Mouse (Mus musculus) kidney, postnatal 0 days (tissue): Measurements from ENCODE around the gene Tmod2. TPM values are rescaled to one million over a fixed set of nuclear protein-coding genes. Genes with fewer than 3 reads are reported as not detected.
A peak's percentile ranks its signal among the peaks of the same experiment; 100 is the strongest.
"Not testable (repeated sequence)": the region's sequence is repeated elsewhere in the genome, so short reads cannot be mapped to it uniquely, and the experiment has no call there.

Source experiments
- ATAC-seq: fragments of 200-750 bp; cut with Nextera tagmentation; replicated peaks from 2 replicates; pipeline ENCODE4 v1.8.0; 2017; ENCODE audit warnings: low read depth, moderate number of reproducible peaks, moderate TSS enrichment, moderate library complexity; ENCODE audit not compliant: low FRiP score
- DNase-seq: peaks from one replicate; pipeline ENCODE4 v3.0.0-alpha.2; 2016; ENCODE audit warnings: low spot score
- H3K27ac ChIP-seq: fragments of 300-500 bp; sonication (generic); 2 replicates; pipeline ENCODE4 v1.5.1; 2014; ENCODE audit warnings: mild to moderate bottlenecking
- H3K27me3 ChIP-seq: fragments of 300-500 bp; sonication (generic); 2 replicates; pipeline ENCODE4 v1.6.1; 2014; ENCODE audit warnings: low read length, mixed read lengths; ENCODE audit not compliant: insufficient read depth
- H3K36me3 ChIP-seq: fragments of 300-500 bp; sonication (generic); 2 replicates; pipeline ENCODE4 v1.6.1; 2014; ENCODE audit warnings: low read length, mixed read lengths; ENCODE audit not compliant: insufficient read depth
- H3K4me1 ChIP-seq: fragments of 300-500 bp; sonication (generic); replicated peaks from 2 replicates; pipeline ENCODE4 v1.6.1; 2014; ENCODE audit warnings: antibody characterized with exemption, low read length, mixed read lengths; ENCODE audit not compliant: insufficient read depth
- H3K4me2 ChIP-seq: fragments of 300-500 bp; sonication (generic); 2 replicates; pipeline ENCODE4 v1.6.1; 2014; ENCODE audit warnings: mild to moderate bottlenecking, low read length, moderate library complexity, mixed read lengths
- H3K4me3 ChIP-seq: fragments of 300-500 bp; sonication (generic); replicated peaks from 2 replicates; pipeline ENCODE4 v1.5.1; 2014; ENCODE audit warnings: low read depth, low read length
- H3K9ac ChIP-seq: fragments of 300-500 bp; sonication (generic); 2 replicates; pipeline ENCODE4 v1.6.1; 2014; ENCODE audit warnings: low read depth, low read length
- H3K9me3 ChIP-seq: fragments of 300-500 bp; sonication (generic); replicated peaks from 2 replicates; pipeline ENCODE4 v1.6.1; 2016; ENCODE audit warnings: low read length, inconsistent platforms, mixed read lengths
- CTCF ChIP-seq: IDR thresholded peaks from 2 replicates; pipeline ENCODE4 v1.5.1; 2016; ENCODE audit warnings: antibody characterized with exemption, low read depth, mild to moderate bottlenecking, moderate library complexity
- WGBS: fragments of 180-500 bp; shearing (Covaris S2); extraction: QIAGEN DNeasy Blood & Tissue Kit; methylation state at CpG from one replicate; pipeline ENCODE4 v1.1.7; 2014; 5-methylcytosine and 5-hydroxymethylcytosine counted together
- polyA plus RNA-seq: library from polyadenylated mRNA; unstranded; fragments of >200 nt; fragmentation: Nextera tagmentation; extraction: Ambion mirVana; gene quantifications from 2 replicates; pipeline ENCODE4 v1.2.1, GENCODE M21; 2015

The Tmod2 gene
- polyA plus RNA-seq = 12.4 and 15.6 TPM in 2 replicates

DNA sequence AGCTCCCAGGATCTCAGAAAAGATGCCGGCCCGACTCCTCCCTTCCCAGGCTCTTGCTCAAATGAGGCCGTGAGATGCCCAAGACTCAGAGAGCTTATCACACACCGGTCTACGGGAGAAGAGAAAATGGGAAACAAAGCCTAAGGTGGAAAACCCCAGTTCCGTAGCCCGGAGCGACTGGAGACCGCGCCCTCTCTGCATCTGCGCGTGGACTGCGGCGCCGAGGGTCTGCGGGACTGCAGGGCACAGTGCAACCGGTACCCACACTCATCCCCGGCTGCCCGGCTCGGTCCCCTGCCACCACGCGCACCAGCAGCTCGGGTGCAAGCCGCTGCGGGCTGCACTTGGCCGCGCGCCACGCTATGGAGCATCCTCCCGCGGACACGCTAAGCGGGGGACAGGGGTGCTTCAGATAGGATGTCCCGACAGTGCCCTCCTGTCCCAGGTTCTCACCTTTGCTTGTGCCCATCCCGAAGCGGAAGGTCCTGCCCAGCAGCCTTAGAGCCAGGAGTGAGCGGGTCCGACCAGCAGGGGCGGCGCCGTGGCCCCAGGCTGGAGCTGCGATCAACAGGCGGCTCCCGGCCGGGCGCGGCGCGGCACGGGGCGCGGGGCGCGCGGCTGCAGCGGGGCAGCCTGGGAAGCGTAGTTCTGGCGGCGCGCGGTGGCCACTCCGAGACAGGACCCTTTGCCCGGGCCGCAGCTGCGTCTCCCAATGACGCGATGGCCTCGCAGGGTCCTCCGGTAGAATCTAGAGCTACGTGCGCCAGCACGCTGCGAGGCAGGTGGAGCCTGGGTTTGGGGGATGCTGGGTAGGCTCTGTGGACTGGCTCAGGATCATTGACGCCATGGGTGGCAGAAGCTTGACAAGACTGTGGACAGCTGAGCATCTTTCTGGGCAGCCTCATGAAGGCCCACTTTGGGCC, at the start of gene Tmod2:
Gene Tmod2 (minus strand): TSS at position 755 of the 923 bp plus-strand sequence.
- WGBS = under 1% methylated on average over 74 of the region's 74 CpGs
- H3K9ac ChIP-seq = peak within 1 kb of the TSS; percentile 52
- H3K4me1 ChIP-seq = 0 out of 2 replicates have a peak, but pooled peaks cover 2% of the 10 kb centered on the region
- H3K9me3 ChIP-seq = no peaks in the 10 kb centered on the region
- no peaks in the 10 kb centered on the region for H3K36me3 ChIP-seq
- H3K4me2 ChIP-seq = peak within 1 kb of the TSS; percentile 90
- peak; percentile 21; the same call in 1 of the 2 replicates for TF ChIP-seq CTCF
- no peaks in the 10 kb centered on the region for H3K27me3 ChIP-seq
- ATAC-seq (peak; percentile 84), DNase-seq (peak; percentile 68)
- H3K27ac ChIP-seq = no peak within 1 kb of the TSS
- peak within 1 kb of the TSS; percentile 62 for H3K4me3 ChIP-seq

DNA sequence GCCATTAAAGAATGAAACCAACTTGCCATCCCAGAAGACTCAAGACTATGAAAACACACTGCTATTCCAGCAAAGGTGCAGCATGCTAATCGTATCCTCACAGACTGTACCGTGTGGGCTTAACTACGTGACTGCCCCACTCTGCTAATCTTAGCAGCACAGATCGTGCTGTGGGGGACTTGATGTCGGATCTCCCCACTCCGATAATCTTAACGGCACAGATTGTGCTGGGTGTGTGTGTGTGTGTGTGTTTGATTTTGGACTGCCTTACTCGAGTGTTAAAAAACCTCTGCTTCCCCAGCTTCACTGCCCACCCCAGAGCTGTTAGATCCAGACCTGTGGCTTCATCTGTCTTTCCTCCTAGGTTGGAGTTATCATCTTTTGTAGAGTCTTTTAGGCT, 49.8 kb upstream of the Tmod2 start:
- Histone ChIP-seq H3K4me1 (no peaks in the 10 kb centered on the region), H3K36me3 (no peaks in the 10 kb centered on the region), H3K9me3 (no peaks in the 10 kb centered on the region; the same call in 1 of the 2 replicates), H3K4me3 (no peak overlapping the region), H3K27me3 (no peaks in the 10 kb centered on the region), H3K9ac (no peak overlapping the region), H3K4me2 (no peak overlapping the region), H3K27ac (no peak overlapping the region)
- TF ChIP-seq CTCF = no peak
- 90% methylated on average over 8 of the region's 8 CpGs for WGBS
- ATAC-seq (no peak), DNase-seq (no peak)

DNA sequence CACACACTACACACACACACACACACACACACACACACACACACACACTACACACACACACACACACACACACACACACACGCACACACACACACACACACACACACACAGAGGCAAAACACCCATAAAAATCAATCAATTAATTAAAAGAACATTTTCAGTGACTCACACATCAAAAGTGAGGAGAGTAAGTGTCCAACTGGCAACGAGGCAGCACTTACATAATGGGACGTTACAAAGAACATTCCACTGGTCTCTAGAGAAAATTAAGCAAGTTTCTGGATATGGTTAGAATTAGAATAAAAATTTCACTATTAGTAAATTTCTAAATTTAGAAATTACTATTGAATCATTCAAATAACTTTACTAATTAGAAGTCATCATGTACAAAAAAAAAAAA, 45.3 kb upstream of the Tmod2 start:
- 68% methylated on average over 3 of the region's 3 CpGs for WGBS
- H3K4me3 ChIP-seq, H3K27me3 ChIP-seq, H3K4me2 ChIP-seq, DNase-seq, H3K27ac ChIP-seq, H3K36me3 ChIP-seq, H3K4me1 ChIP-seq, H3K9me3 ChIP-seq, H3K9ac ChIP-seq, ATAC-seq: not testable (repeated sequence)

DNA sequence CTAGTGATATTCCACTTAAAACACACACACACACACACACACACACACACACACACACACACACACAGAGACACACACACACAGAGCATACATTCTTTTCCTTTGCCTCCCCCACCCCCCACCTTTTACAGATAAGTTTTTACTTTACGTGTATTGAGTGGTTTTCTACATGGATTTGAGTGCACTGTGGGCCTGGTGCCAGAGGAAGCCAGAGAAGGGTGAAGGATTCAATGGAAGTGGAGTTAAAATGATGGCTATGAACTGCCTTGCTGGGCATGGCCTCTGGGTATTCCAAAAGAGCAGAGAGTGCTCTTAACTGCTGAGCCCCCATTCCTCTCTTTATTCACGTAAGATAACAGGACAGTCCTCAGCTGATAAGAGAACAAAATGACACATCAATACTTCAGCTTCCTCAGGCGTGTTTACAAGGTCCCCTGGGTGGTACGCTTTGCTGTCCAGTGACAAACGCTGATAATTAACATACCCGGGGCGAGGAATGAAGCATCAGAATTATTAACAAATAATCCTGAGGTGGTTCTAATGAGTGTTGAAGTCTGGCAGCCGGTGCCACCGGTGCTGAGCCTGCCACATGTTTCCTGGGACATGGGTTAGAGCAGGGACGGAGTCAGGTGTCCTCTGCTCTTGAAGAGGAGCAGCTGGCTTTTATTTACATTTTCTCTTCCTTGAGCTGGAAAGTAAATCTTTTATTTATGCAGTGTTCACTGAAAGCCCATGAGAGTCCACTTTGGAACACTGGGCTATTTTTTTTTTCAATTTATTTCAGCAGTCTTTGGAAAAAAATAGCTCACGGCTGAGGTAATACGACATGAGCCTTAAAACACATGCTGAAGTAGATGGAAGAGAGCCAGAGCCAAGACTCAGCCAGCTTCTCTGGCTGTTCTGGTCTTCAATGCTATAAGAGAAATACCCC, 43.1 kb upstream of the Tmod2 start:
- DNase-seq = peak; percentile 47
- Histone ChIP-seq H3K27ac (no peak overlapping the region), H3K27me3 (no peaks in the 10 kb centered on the region), H3K36me3 (no peaks in the 10 kb centered on the region), H3K9ac (no peak overlapping the region), H3K4me2 (no peak overlapping the region), H3K4me1 (no peaks in the 10 kb centered on the region), H3K9me3 (no peaks in the 10 kb centered on the region; the same call in 1 of the 2 replicates), H3K4me3 (no peak overlapping the region)
- 30% methylated on average over 12 of the region's 12 CpGs for WGBS
- TF ChIP-seq CTCF = no peak
- ATAC-seq = no peak

DNA sequence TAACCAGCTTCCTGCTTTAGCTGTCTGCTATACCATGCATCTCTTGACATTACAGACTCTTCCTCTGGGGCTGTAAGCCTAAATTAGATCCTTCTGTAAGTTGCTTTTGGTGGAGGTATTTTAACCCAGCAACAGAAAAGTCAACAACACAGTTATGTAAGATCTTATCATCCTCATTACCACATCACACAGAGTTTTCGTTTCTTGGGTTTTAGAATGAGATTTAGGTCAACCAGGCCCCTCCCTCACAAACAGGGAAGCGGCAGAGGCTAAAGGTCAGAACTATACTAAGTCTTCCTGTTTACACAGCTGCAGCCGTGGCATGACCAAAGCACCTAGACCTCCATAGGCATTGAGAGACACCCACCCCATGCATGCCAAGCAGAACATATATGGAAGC, 34.3 kb upstream of the Tmod2 start:
- no peaks in the 10 kb centered on the region for H3K36me3 ChIP-seq
- H3K4me3 ChIP-seq = no peak overlapping the region
- ATAC-seq (no peak), DNase-seq (no peak)
- H3K4me1 ChIP-seq = no peaks in the 10 kb centered on the region
- no peak overlapping the region for H3K4me2 ChIP-seq
- H3K9ac ChIP-seq = no peak overlapping the region
- H3K27ac ChIP-seq = no peak overlapping the region
- WGBS = 20% methylated on average over 3 of the region's 3 CpGs
- H3K27me3 ChIP-seq = no peaks in the 10 kb centered on the region
- no peaks in the 10 kb centered on the region for H3K9me3 ChIP-seq
- TF ChIP-seq CTCF = no peak

DNA sequence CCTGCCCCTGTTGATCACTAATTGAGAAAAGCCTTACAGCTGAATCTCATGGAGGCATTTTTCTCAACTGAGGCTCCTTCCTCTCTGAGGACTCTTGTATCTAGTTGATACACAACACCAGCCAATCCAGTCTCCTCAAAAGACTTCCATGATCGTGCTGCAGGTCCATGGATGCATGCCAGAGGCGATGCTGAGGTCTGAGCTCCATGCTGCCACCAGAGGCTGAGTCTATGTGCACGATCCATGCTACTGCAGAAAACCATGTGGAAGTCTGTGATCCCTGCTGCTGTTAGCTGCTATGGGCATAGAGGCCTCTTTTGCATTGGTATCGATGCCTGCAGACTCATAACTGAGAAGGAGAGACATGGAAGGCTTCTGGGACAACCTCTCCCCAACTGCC, 23.1 kb upstream of the Tmod2 start:
- Histone ChIP-seq H3K9ac (no peak overlapping the region), H3K4me1 (no peaks in the 10 kb centered on the region), H3K36me3 (no peaks in the 10 kb centered on the region), H3K27ac (no peak overlapping the region), H3K4me2 (no peak overlapping the region), H3K4me3 (no peak overlapping the region), H3K27me3 (no peaks in the 10 kb centered on the region), H3K9me3 (no peaks in the 10 kb centered on the region)
- no peak for ATAC-seq
- no peak for DNase-seq
- 86% methylated on average over 4 of the region's 4 CpGs for WGBS
- no peak for TF ChIP-seq CTCF
